Mouse (Mus musculus) activated CD4-positive, CD25-positive, alpha-beta regulatory T cell, adult 4 months (primary cell): ENCODE results near the gene Rundc3b. TPM values are rescaled to one million over a fixed set of nuclear protein-coding genes. Genes with fewer than 3 reads are reported as not detected.
A peak's percentile ranks its signal among the peaks of the same experiment; 100 is the strongest.

ENCODE experiments used
- ATAC-seq: one replicate; pipeline ENCODE4 v1.8.0; 2017
- polyA plus RNA-seq, 2 experiments: library from polyadenylated mRNA; unstranded; fragments of 100-300 nt; shearing (Covaris generic); gene quantifications; one replicate each; pipeline ENCODE4 v1.2.1; 2017

The Rundc3b gene
- polyA plus RNA-seq, 2 experiments from 2014 or later: 2.6 to 3.7 TPM

DNA sequence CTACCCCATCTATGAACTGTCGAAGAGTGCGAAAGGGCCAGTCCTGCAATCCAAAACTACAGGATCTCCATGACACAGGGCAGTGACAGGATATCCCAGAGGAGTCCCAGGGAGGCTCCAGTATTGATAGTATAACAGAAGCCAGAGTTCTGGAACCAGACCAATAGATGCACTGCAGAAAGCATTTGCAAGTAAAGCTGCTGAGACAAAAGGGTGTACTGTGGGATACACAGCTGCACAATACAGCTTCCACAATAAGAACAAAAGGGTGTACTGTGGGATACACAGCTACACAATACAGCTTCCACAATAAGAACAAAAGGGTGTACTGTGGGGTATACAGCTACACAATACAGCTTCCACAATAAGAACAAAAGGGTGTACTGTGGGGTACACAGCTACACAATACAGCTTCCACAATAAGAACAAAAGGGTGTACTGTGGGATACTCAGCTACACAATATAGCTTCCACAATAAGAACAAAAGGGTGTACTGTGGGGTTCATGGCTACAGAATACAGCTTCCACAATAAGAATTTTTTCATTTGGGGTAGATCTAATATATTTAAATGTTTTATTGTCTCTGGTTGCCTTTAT is 134.0 kb downstream of the Rundc3b start:
- ATAC-seq: no peak

DNA sequence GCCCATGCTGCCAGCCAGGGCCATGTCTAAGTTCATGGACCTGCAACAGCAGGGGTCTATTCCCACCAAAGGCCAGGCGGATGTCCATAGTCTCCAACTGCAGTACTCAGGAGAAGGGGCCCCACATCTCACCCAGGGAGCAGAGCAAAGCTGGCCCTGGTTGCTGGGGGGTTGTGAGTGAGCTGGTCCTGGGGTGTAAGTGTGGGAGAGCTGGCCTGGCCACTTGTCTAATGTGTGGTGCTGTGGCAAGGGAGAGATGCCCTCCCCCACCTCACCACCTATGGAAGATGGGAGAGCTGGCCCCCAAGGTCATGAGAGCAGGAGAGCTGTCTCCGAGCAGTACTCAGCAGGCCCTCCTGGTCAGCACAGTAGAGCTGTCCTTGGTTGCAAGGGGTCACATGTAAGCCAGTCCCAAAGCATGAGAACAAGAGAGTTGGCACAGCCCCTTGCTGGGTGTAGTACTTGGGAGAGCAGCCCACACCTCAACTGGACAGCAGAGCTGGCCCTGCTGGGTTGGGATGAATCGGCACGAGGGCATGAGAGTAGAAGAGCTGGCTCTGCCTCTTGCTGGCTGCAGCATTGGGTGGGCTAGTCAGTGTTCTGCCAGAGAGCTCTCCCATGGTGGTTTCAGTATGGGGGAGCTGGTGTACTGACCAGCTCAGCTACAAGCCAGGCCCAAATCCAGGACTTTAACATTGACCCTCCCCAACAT is 134.6 kb downstream of the Rundc3b start:
- ATAC-seq: no peak

DNA sequence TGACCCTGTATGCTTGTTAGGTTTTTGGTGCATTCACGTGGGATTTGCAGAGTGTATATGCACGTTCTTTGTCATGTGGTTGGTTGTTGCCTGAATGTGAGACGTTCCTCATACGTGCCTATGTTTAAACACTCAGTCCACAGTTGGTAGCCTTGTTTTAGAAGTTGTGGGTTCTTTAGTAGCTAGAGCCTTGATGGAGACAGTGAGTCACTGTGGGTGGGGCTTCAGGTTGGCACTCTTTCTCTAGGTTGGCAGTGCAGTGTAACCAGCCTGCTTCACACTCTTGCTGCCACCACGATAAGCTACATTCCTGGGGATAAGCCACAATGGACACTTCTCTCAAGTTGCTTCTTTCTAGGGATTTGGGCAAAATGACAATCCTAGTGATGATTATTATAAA is 166.2 kb downstream of the Rundc3b start:
- peak; percentile 72 for ATAC-seq

GRCm38 (mm10) chr5:8455565-8455964 is 167.2 kb downstream of the Rundc3b start:
- peak; percentile 60 for ATAC-seq

Other genes with a start within 250 kb of the Rundc3b start
- 10 to 100 TPM; 13.9 to 17.7 TPM for gene Dbf4, start 200.2 kb downstream of the Rundc3b start, polyA plus RNA-seq
- gene Slc25a40, start 200.1 kb downstream of the Rundc3b start, polyA plus RNA-seq: 10 to 100 TPM; 20.6 to 24.7 TPM
- gene Abcb1a, start 37.1 kb upstream of the Rundc3b start, polyA plus RNA-seq: 10 to 100 TPM; 18.7 to 26.8 TPM
- gene Abcb1b, start 175.2 kb upstream of the Rundc3b start, polyA plus RNA-seq: 10 to 100 TPM; 10.2 to 16.5 TPM